9 mouse cellular contexts compared by ENCODE assay signal in the genomic region with DNA sequence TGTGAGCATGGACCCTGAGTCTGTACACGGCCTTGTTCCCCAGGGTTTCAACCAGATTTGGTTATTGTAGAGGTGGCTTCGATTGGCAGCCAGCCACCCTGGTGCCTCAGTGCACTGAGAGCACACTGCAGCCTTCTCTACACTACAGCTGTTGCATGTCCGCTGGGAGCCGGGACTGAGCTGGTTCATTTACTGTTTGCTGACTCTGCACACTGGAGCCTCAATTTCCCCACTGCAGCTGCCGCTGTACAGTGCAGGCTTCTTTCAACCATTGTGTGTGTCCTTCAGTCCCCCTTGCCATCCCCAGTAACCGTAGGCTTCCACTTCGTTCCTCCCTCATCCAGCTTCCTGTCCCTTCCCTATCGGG. TPM values are rescaled to one million over a fixed set of nuclear protein-coding genes. Genes with fewer than 3 reads are reported as not detected.
DNase-seq lines count a peak whose midpoint lies in the region; ATAC-seq and TF ChIP-seq lines count a peak whose summit lies in the region.
"Had no signal": no experiment of that assay in that cellular context is flagged by ENCODE, and none has a peak within 500 bp of the region (broad histone marks: within the 10 kb centered on the region; RNA-seq: fewer than 3 reads in every experiment).

No protein-coding gene starts in this region.

- no peak for TF ChIP-seq CTCF in E14TG2a.4 (conservative IDR thresholded peaks at IDR 0.05; ENCODE audit: low read length)

- H3K27ac ChIP-seq in kidney, embryonic 15.5 days = peak overlapping the region; percentile 95
- H3K27ac ChIP-seq in brown adipose tissue, adult 24 weeks (replicated peaks; ENCODE audit: low read depth, low read length) = peak overlapping the region; percentile 54; the same call in 1 of the 2 replicates
- peak overlapping the region; percentile 99 for H3K27ac ChIP-seq in hindbrain, embryonic 15.5 days (replicated peaks)
- H3K27ac ChIP-seq in midbrain, embryonic 15.5 days = peak overlapping the region; percentile 100
- H3K27ac ChIP-seq: macrophage had no signal

- H3K27me3 ChIP-seq in kidney, embryonic 15.5 days = no peaks in the 10 kb centered on the region
- peaks cover 12% of the 10 kb centered on the region for H3K27me3 ChIP-seq in E14TG2a.4 (ENCODE audit: insufficient read depth, low read length)
- H3K27me3 ChIP-seq in hindbrain, embryonic 15.5 days = no peaks in the 10 kb centered on the region
- H3K27me3 ChIP-seq in midbrain, embryonic 15.5 days (replicated peaks) = no peaks in the 10 kb centered on the region

- peaks cover 47% of the 10 kb centered on the region for H3K4me1 ChIP-seq in kidney, embryonic 15.5 days
- H3K4me1 ChIP-seq in E14TG2a.4 (replicated peaks; ENCODE audit: low read depth, low read length) = peaks cover 72% of the 10 kb centered on the region
- H3K4me1 ChIP-seq in brown adipose tissue, adult 24 weeks (ENCODE audit: control insufficient read depth, insufficient read depth, insufficient read length, low read length) = peaks cover 18% of the 10 kb centered on the region
- peaks cover 56% of the 10 kb centered on the region for H3K4me1 ChIP-seq in hindbrain, embryonic 15.5 days (replicated peaks)
- peaks cover 53% of the 10 kb centered on the region for H3K4me1 ChIP-seq in midbrain, embryonic 15.5 days

- H3K4me2 ChIP-seq in kidney, embryonic 15.5 days = peak overlapping the region; percentile 84
- peak overlapping the region; percentile 93 for H3K4me2 ChIP-seq in hindbrain, embryonic 15.5 days
- peak overlapping the region; percentile 67 for H3K4me2 ChIP-seq in midbrain, embryonic 15.5 days

- H3K4me3 ChIP-seq in kidney, embryonic 15.5 days (replicated peaks) = peak overlapping the region; percentile 93
- peak overlapping the region; percentile 86 for H3K4me3 ChIP-seq in E14TG2a.4 (replicated peaks; ENCODE audit: low read length)
- peak overlapping the region; percentile 65 for H3K4me3 ChIP-seq in brown adipose tissue, adult 24 weeks (ENCODE audit: insufficient read depth, low read depth, low read length)
- peak overlapping the region; percentile 89 for H3K4me3 ChIP-seq in hindbrain, embryonic 15.5 days
- H3K4me3 ChIP-seq in midbrain, embryonic 15.5 days = peak overlapping the region; percentile 90

- peak overlapping the region; percentile 90 for H3K9ac ChIP-seq in kidney, embryonic 15.5 days
- peak overlapping the region; percentile 98 for H3K9ac ChIP-seq in hindbrain, embryonic 15.5 days
- H3K9ac ChIP-seq in midbrain, embryonic 15.5 days = peak overlapping the region; percentile 98

- WGBS in kidney, embryonic 15.5 days = 12% methylated on average over 8 of the region's 8 CpGs
- 3% methylated on average over 8 of the region's 8 CpGs for WGBS in hindbrain, embryonic 15.5 days
- 6% methylated on average over 8 of the region's 8 CpGs for WGBS in midbrain, embryonic 15.5 days

- ATAC-seq in kidney, embryonic 15.5 days (replicated peaks; ENCODE audit: low FRiP score) = no peak
- no peak; the same call in 1 of the 2 replicates for ATAC-seq in hindbrain, embryonic 15.5 days (ENCODE audit: low FRiP score, low read depth)
- ATAC-seq in midbrain, embryonic 15.5 days (replicated peaks) = no peak
- no peak for ATAC-seq in monocyte, adult 5-6 weeks (replicated peaks; ENCODE audit: insufficient number of reproducible peaks, low FRiP score, low TSS enrichment, poor library complexity, severe bottlenecking)

- H3K9me3 ChIP-seq in kidney, embryonic 15.5 days (replicated peaks) = no peaks in the 10 kb centered on the region
- no peaks in the 10 kb centered on the region for H3K9me3 ChIP-seq in E14TG2a.4 (ENCODE audit: low read length)
- H3K9me3 ChIP-seq in hindbrain, embryonic 15.5 days = no peaks in the 10 kb centered on the region
- H3K9me3 ChIP-seq in midbrain, embryonic 15.5 days = no peaks in the 10 kb centered on the region

- no peak for DNase-seq in kidney, adult 11 months
- no peak for DNase-seq in natural killer cell, adult 2 months (ENCODE audit: low spot score in 2 of 2)

- H3K36me3 ChIP-seq in kidney, embryonic 15.5 days = no peaks in the 10 kb centered on the region
- H3K36me3 ChIP-seq in E14TG2a.4 (ENCODE audit: insufficient read depth, low read length) = no peaks in the 10 kb centered on the region
- no peaks in the 10 kb centered on the region for H3K36me3 ChIP-seq in hindbrain, embryonic 15.5 days
- H3K36me3 ChIP-seq in midbrain, embryonic 15.5 days (replicated peaks) = no peaks in the 10 kb centered on the region

RNA-seq across cellular contexts. Expression of a gene that starts 0.4 kb away (rescaled TPM):
- polyA plus RNA-seq in kidney, embryonic 15.5 days (2015; fragmentation: Nextera tagmentation; extraction: Ambion mirVana) = 21.7 and 26.9 TPM in 2 replicates
- 64.4 and 82.3 TPM in 2 replicates for polyA plus RNA-seq in brown adipose tissue, adult 24 weeks (2012; ENCODE audit: insufficient read depth, insufficient read length, missing spikeins)
- 136 and 138 TPM in 2 replicates for polyA plus RNA-seq in hindbrain, embryonic 15.5 days (2015; fragmentation: Nextera tagmentation; extraction: Ambion mirVana)
- polyA plus RNA-seq in midbrain, embryonic 15.5 days (2015; fragmentation: Nextera tagmentation; extraction: Ambion mirVana) = 151 and 158 TPM in 2 replicates
- total RNA-seq in monocyte, adult 5-6 weeks (2017) = 3.4 to 5.4 TPM (median 4.3 TPM) in 3 replicates

RNA-seq across cellular contexts. Expression of a gene that starts 10.8 kb away (rescaled TPM):
- 58.2 and 64.7 TPM in 2 replicates for polyA plus RNA-seq in kidney, embryonic 15.5 days (2015; fragmentation: Nextera tagmentation; extraction: Ambion mirVana)
- 18.4 and 24.7 TPM in 2 replicates for polyA plus RNA-seq in brown adipose tissue, adult 24 weeks (2012; ENCODE audit: insufficient read depth, insufficient read length, missing spikeins)
- 67.0 and 70.3 TPM in 2 replicates for polyA plus RNA-seq in hindbrain, embryonic 15.5 days (2015; fragmentation: Nextera tagmentation; extraction: Ambion mirVana)
- polyA plus RNA-seq in midbrain, embryonic 15.5 days (2015; fragmentation: Nextera tagmentation; extraction: Ambion mirVana) = 82.9 and 84.8 TPM in 2 replicates
- total RNA-seq in monocyte, adult 5-6 weeks (2017) = 10.9 to 25.7 TPM (median 22.4 TPM) in 3 replicates

RNA-seq across cellular contexts. Expression of a gene that starts 35.1 kb away (rescaled TPM):
- polyA plus RNA-seq in kidney, embryonic 15.5 days (2015; fragmentation: Nextera tagmentation; extraction: Ambion mirVana) = 2.0 and 2.3 TPM in 2 replicates
- 78.3 and 90.9 TPM in 2 replicates for polyA plus RNA-seq in brown adipose tissue, adult 24 weeks (2012; ENCODE audit: insufficient read depth, insufficient read length, missing spikeins)
- polyA plus RNA-seq in hindbrain, embryonic 15.5 days (2015; fragmentation: Nextera tagmentation; extraction: Ambion mirVana) = 3.9 and 4.3 TPM in 2 replicates
- polyA plus RNA-seq in midbrain, embryonic 15.5 days (2015; fragmentation: Nextera tagmentation; extraction: Ambion mirVana) = 3.4 and 3.9 TPM in 2 replicates
- total RNA-seq in monocyte, adult 5-6 weeks (2017) = 0.68 to 4.7 TPM (median 1.9 TPM) in 3 replicates

RNA-seq across cellular contexts. Expression of a gene that starts 38.9 kb away (rescaled TPM):
- polyA plus RNA-seq in kidney, embryonic 15.5 days (2015; fragmentation: Nextera tagmentation; extraction: Ambion mirVana) = 0.23 TPM in 1 of 2 replicates, not detected in the other
- not detected in 2 replicates for polyA plus RNA-seq in brown adipose tissue, adult 24 weeks (2012; ENCODE audit: insufficient read depth, insufficient read length, missing spikeins)
- polyA plus RNA-seq in hindbrain, embryonic 15.5 days (2015; fragmentation: Nextera tagmentation; extraction: Ambion mirVana) = not detected in 2 replicates
- polyA plus RNA-seq in midbrain, embryonic 15.5 days (2015; fragmentation: Nextera tagmentation; extraction: Ambion mirVana) = not detected in 2 replicates
- total RNA-seq in monocyte, adult 5-6 weeks (2017) = not detected in 3 replicates
- polyA plus RNA-seq: macrophage had no signal

RNA-seq across cellular contexts. Expression of a gene that starts 55.3 kb away (rescaled TPM):
- polyA plus RNA-seq in kidney, embryonic 15.5 days (2015; fragmentation: Nextera tagmentation; extraction: Ambion mirVana) = 25.1 and 25.8 TPM in 2 replicates
- 36.3 and 40.8 TPM in 2 replicates for polyA plus RNA-seq in brown adipose tissue, adult 24 weeks (2012; ENCODE audit: insufficient read depth, insufficient read length, missing spikeins)
- polyA plus RNA-seq in hindbrain, embryonic 15.5 days (2015; fragmentation: Nextera tagmentation; extraction: Ambion mirVana) = 31.7 and 33.1 TPM in 2 replicates
- polyA plus RNA-seq in midbrain, embryonic 15.5 days (2015; fragmentation: Nextera tagmentation; extraction: Ambion mirVana) = 33.2 and 33.6 TPM in 2 replicates
- 108 to 125 TPM (median 112 TPM) in 3 replicates for total RNA-seq in monocyte, adult 5-6 weeks (2017)

Comparison
In these comparisons a context has a peak if more than half of its experiments do, and no peak if none do; other contexts are left out.
1. RNA of a gene that starts 35.1 kb away (polyA plus RNA-seq): 78.3 to 90.9 TPM in brown adipose tissue, adult 24 weeks; 3.9 to 4.3 TPM in hindbrain, embryonic 15.5 days, 3.4 to 3.9 TPM in midbrain, embryonic 15.5 days and 2.0 to 2.3 TPM in kidney, embryonic 15.5 days; every median in the first group is over 10 times any median in the second.
2. Peak in every context shown above with its lines, with median percentiles within 50 percentile points of each other: H3K27ac ChIP-seq, H3K4me2 ChIP-seq, H3K4me3 ChIP-seq and H3K9ac ChIP-seq.